Comparison of ENCODE assay signal across 22 mouse cellular contexts in genomic region chr8:70257456-70257855, GRCm38 (mm10). TPM values are rescaled to one million over a fixed set of nuclear protein-coding genes. Genes with fewer than 3 reads are reported as not detected.
A peak's percentile ranks its signal among the peaks of the same experiment; 100 is the strongest.
DNase-seq lines count a peak whose midpoint lies in the region; ATAC-seq and TF ChIP-seq lines count a peak whose summit lies in the region.
"Had no signal": no experiment of that assay in that cellular context is flagged by ENCODE, and none has a peak within 500 bp of the region (broad histone marks: within the 10 kb centered on the region; RNA-seq: fewer than 3 reads in every experiment).

No protein-coding gene starts in this region.

- TF ChIP-seq POLR2A in testis, adult 2 months (IDR thresholded peaks at IDR 0.05; ENCODE audit: control insufficient read depth, low read depth, low read length) = 0 out of 2 replicates have a peak, but pooled peaks have one; percentile 15

- ATAC-seq in cerebellum, adult (ENCODE audit: insufficient number of reproducible peaks, low FRiP score, low TSS enrichment) = peak; percentile 69; the same call in 1 of the 2 replicates
- ATAC-seq: forebrain, embryonic 13.5 days; liver, embryonic 12.5 days; midbrain, embryonic 13.5 days had no signal

- H3K36me3 ChIP-seq in testis, adult 2 months (ENCODE audit: control insufficient read depth, insufficient read depth, low read length) = peaks cover 15% of the 10 kb centered on the region

- H3K4me3 ChIP-seq in testis, adult 2 months (ENCODE audit: control insufficient read depth, low read depth, low read length) = no peak overlapping the region
- H3K4me3 ChIP-seq: forebrain, embryonic 13.5 days; heart, embryonic 12.5 days; hindbrain, embryonic 12.5 days; liver, embryonic 12.5 days; megakaryocyte, embryonic 14.5 days; midbrain, embryonic 13.5 days had no signal

- TF ChIP-seq CTCF in testis, adult 2 months (IDR thresholded peaks at IDR 0.05; ENCODE audit: control insufficient read depth, insufficient read depth, insufficient replicate concordance, low read depth, low read length) = no peak

- DNase-seq in cerebellum, postnatal 4 days (ENCODE audit: low spot score in 2 of 2) = no peak
- DNase-seq in testis, postnatal 14 days (ENCODE audit: low spot score) = no peak
- peak; percentile 29 to 43 for DNase-seq in cerebellum, postnatal 14 days
- no peak for DNase-seq in lung, adult 18-20 months
- DNase-seq in natural killer cell, adult 2 months (ENCODE audit: low spot score in 2 of 2) = no peak
- DNase-seq: adrenal gland, postnatal 25 days; gastrocnemius, postnatal 10 days; heart, adult 11 months; heart, postnatal 14 days; kidney, adult 11 months; layer of hippocampus, postnatal 36 days; lung, embryonic 14.5 days; lung, postnatal 36 days; thymus, postnatal 36 days had no signal

- H3K27me3 ChIP-seq in testis, adult 2 months (ENCODE audit: control insufficient read depth, insufficient read depth, low read length) = no peaks in the 10 kb centered on the region
- H3K27me3 ChIP-seq: forebrain, embryonic 13.5 days; heart, embryonic 12.5 days; hindbrain, embryonic 12.5 days; liver, embryonic 12.5 days; megakaryocyte, embryonic 14.5 days; midbrain, embryonic 13.5 days had no signal

- no peaks in the 10 kb centered on the region; the same call in 1 of the 2 replicates for H3K4me1 ChIP-seq in testis, adult 2 months (ENCODE audit: control insufficient read depth, insufficient read depth, low read length)
- H3K4me1 ChIP-seq: forebrain, embryonic 13.5 days; hindbrain, embryonic 12.5 days; midbrain, embryonic 13.5 days had no signal

- H3K27ac ChIP-seq in testis, adult 2 months (ENCODE audit: control insufficient read depth, insufficient read depth, low read depth, low read length) = no peak overlapping the region
- H3K27ac ChIP-seq: forebrain, embryonic 13.5 days; hindbrain, embryonic 12.5 days; liver, embryonic 12.5 days; midbrain, embryonic 13.5 days had no signal

RNA-seq across cellular contexts. Expression of gene Armc6, which starts 23.2 kb away (rescaled TPM):
- polyA plus RNA-seq in testis, adult 2 months (2012; rRNA removed) = 5.4 and 5.5 TPM in 2 replicates

RNA-seq across cellular contexts. Expression of gene Sugp2, which starts 23.4 kb away (rescaled TPM):
- 206 and 208 TPM in 2 replicates for polyA plus RNA-seq in testis, adult 2 months (2012; rRNA removed)

RNA-seq across cellular contexts. Expression of gene Homer3, which starts 25.2 kb away (rescaled TPM):
- 7.3 and 9.8 TPM in 2 replicates for polyA plus RNA-seq in testis, adult 2 months (2012; rRNA removed)

RNA-seq across cellular contexts. Expression of gene Ddx49, which starts 44.8 kb away (rescaled TPM):
- polyA plus RNA-seq in testis, adult 2 months (2012; rRNA removed) = 95.5 and 101 TPM in 2 replicates

RNA-seq across cellular contexts. Expression of gene Cope, which starts 44.9 kb away (rescaled TPM):
- polyA plus RNA-seq in testis, adult 2 months (2012; rRNA removed) = 102 and 115 TPM in 2 replicates

Comparison
In these comparisons a context has a peak if more than half of its experiments do, and no peak if none do; other contexts are left out.
1. DNase-seq: peak in cerebellum, postnatal 14 days (2 of 2); none in cerebellum, postnatal 4 days (0 of 2), testis, postnatal 14 days (single experiment), lung, adult 18-20 months (0 of 2) and natural killer cell, adult 2 months (0 of 2).